Mouse (Mus musculus): ENCODE results near the gene Ssh3. TPM values are rescaled to one million over a fixed set of nuclear protein-coding genes. Genes with fewer than 3 reads are reported as not detected.

Ssh3 gene
- total RNA-seq, 2 experiments from 2014 or later = 15.9 to 19.8 TPM

GRCm38 (mm10) chr19:4297851-4298250 is 28.9 kb upstream of the Ssh3 start:
- no peak for ATAC-seq (ENCODE audit: poor library complexity, severe bottlenecking)

GRCm38 (mm10) chr19:4296611-4297010 is 27.6 kb upstream of the Ssh3 start:
- ATAC-seq (ENCODE audit: poor library complexity, severe bottlenecking) = no peak

- no peak for ATAC-seq (ENCODE audit: poor library complexity, severe bottlenecking)
Observed at GRCm38 (mm10) chr19:4295391-4295790, 26.4 kb upstream of the Ssh3 start.

GRCm38 (mm10) chr19:4294381-4295097 is 25.6 kb upstream of the Ssh3 start:
- peak; percentile 95 for ATAC-seq (ENCODE audit: poor library complexity, severe bottlenecking)

GRCm38 (mm10) chr19:4291161-4291560 is 22.2 kb upstream of the Ssh3 start:
- ATAC-seq (ENCODE audit: poor library complexity, severe bottlenecking) = no peak

GRCm38 (mm10) chr19:4290749-4291148 is 21.8 kb upstream of the Ssh3 start:
- no peak for ATAC-seq (ENCODE audit: poor library complexity, severe bottlenecking)

- ATAC-seq (ENCODE audit: poor library complexity, severe bottlenecking) = no peak
Observed at GRCm38 (mm10) chr19:4283653-4284052, 14.7 kb upstream of the Ssh3 start.

- peak; percentile 96 for ATAC-seq (ENCODE audit: poor library complexity, severe bottlenecking)
Observed at GRCm38 (mm10) chr19:4282898-4283553, 14.0 kb upstream of the Ssh3 start, which contains the start of gene Ankrd13d. Ankrd13d (minus strand) TSS chr19:4283137.

GRCm38 (mm10) chr19:4280425-4280824 is 11.4 kb upstream of the Ssh3 start:
- ATAC-seq (ENCODE audit: poor library complexity, severe bottlenecking) = no peak

GRCm38 (mm10) chr19:4279487-4279886 is 10.5 kb upstream of the Ssh3 start:
- ATAC-seq (ENCODE audit: poor library complexity, severe bottlenecking) = no peak

- ATAC-seq (ENCODE audit: poor library complexity, severe bottlenecking) = no peak
Observed at GRCm38 (mm10) chr19:4270972-4271371, 2.0 kb upstream of the Ssh3 start.

GRCm38 (mm10) chr19:4270187-4270586 is 1.2 kb upstream of the Ssh3 start:
- ATAC-seq (ENCODE audit: poor library complexity, severe bottlenecking) = no peak

GRCm38 (mm10) chr19:4265956-4266355 is 3.0 kb downstream of the Ssh3 start:
- ATAC-seq (ENCODE audit: poor library complexity, severe bottlenecking) = no peak

GRCm38 (mm10) chr19:4264171-4264780 is 4.7 kb downstream of the Ssh3 start:
- ATAC-seq (ENCODE audit: poor library complexity, severe bottlenecking) = no peak

GRCm38 (mm10) chr19:4263702-4264101 is 5.3 kb downstream of the Ssh3 start:
- no peak for ATAC-seq (ENCODE audit: poor library complexity, severe bottlenecking)

- ATAC-seq (ENCODE audit: poor library complexity, severe bottlenecking) = peak; percentile 47; the same call in 1 of the 2 replicates
Observed at GRCm38 (mm10) chr19:4262756-4263155, 6.2 kb downstream of the Ssh3 start.

- no peak for ATAC-seq (ENCODE audit: poor library complexity, severe bottlenecking)
Observed at GRCm38 (mm10) chr19:4261038-4261698, 7.8 kb downstream of the Ssh3 start.

GRCm38 (mm10) chr19:4257897-4258252 is 11.1 kb downstream of the Ssh3 start:
- no peak for ATAC-seq (ENCODE audit: poor library complexity, severe bottlenecking)

GRCm38 (mm10) chr19:4257216-4257896 is 11.6 kb downstream of the Ssh3 start:
- peak; percentile 100 for ATAC-seq (ENCODE audit: poor library complexity, severe bottlenecking)

GRCm38 (mm10) chr19:4255583-4256162 is 13.3 kb downstream of the Ssh3 start:
- ATAC-seq (ENCODE audit: poor library complexity, severe bottlenecking) = no peak

- no peak for ATAC-seq (ENCODE audit: poor library complexity, severe bottlenecking)
Observed at GRCm38 (mm10) chr19:4254230-4254629, 14.8 kb downstream of the Ssh3 start.

Measured in megakaryocyte, adult 5-6 weeks (primary cell).